Mouse (Mus musculus) brain, adult 2 months (tissue): Measurements from ENCODE around the gene Adat3.

ENCODE experiments used
- DNase-seq: peaks from one replicate; pipeline ENCODE4 v3.0.0; 2011; ENCODE audit warnings: low read depth, low spot score

Gene Adat3

GRCm38 (mm10) chr10:80602698-80603325 is at the start of gene Adat3, which contains the start of gene Scamp4:
Gene Adat3, plus strand, starts transcription at chr10:80602880.
Gene Scamp4, plus strand, starts transcription at chr10:80602872.
- DNase-seq = peak; percentile 98

DNA sequence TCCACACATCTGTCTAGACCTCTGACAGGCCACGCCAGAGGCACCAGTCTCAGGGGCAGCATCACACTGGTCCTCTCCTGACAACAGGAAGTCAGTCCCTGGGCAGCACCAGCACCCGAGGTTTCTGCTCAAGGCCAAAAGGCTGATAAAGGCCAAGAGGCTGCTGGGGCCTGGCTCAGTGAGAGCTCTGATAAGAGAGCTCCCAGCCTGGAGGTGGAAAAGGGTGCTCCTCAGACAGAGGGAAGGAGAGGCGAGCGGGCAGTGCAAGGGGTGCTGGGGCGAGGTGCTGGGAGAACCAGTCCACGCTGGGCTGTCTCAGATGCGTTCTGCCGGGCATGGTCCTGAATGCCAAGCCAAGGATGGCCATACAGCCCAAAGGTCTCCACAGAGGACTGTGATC is 49.1 kb upstream of the Adat3 start:
- no peak for DNase-seq

- DNase-seq = no peak
These were observed 48.7 kb upstream of the Adat3 start for GRCm38 (mm10) chr10:80553997-80554396.

- peak; percentile 70 for DNase-seq
These were observed 45.2 kb upstream of the Adat3 start for GRCm38 (mm10) chr10:80557346-80557965.

- DNase-seq = no peak
These were observed 43.2 kb upstream of the Adat3 start for GRCm38 (mm10) chr10:80559431-80559830.

- DNase-seq = no peak
These were observed 42.1 kb upstream of the Adat3 start for GRCm38 (mm10) chr10:80560621-80561020.

GRCm38 (mm10) chr10:80561116-80561944 is 41.4 kb upstream of the Adat3 start, which contains the start of gene Rexo1:
Gene Rexo1, minus strand, starts transcription at chr10:80561560.
- DNase-seq = peak; percentile 98

- DNase-seq = peak; percentile 93
These were observed 36.1 kb upstream of the Adat3 start for GRCm38 (mm10) chr10:80566375-80567092.

- no peak for DNase-seq
These were observed 33.8 kb upstream of the Adat3 start for GRCm38 (mm10) chr10:80568876-80569275.

- peak; percentile 50 for DNase-seq
These were observed 33.0 kb upstream of the Adat3 start for GRCm38 (mm10) chr10:80569664-80570066.

DNA sequence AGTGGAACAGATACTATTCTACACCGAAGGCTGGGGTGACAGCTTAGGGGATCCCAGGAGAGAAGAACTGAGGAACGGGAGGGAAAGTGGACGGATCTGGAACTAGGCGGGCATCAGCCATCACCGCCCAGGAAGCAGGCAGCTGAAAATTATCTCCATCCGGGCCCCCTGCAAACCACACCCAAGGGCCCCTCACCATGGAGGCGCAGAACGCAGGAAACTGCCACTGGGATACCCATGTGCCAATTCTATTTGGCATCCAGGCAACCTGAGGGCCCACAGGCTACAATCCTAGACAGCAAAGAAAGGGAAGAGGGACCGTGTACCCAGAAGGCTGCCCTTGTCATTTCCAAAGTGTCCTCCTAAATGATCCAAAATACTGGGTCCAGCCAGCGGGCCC is 32.3 kb upstream of the Adat3 start:
- DNase-seq = no peak

DNA sequence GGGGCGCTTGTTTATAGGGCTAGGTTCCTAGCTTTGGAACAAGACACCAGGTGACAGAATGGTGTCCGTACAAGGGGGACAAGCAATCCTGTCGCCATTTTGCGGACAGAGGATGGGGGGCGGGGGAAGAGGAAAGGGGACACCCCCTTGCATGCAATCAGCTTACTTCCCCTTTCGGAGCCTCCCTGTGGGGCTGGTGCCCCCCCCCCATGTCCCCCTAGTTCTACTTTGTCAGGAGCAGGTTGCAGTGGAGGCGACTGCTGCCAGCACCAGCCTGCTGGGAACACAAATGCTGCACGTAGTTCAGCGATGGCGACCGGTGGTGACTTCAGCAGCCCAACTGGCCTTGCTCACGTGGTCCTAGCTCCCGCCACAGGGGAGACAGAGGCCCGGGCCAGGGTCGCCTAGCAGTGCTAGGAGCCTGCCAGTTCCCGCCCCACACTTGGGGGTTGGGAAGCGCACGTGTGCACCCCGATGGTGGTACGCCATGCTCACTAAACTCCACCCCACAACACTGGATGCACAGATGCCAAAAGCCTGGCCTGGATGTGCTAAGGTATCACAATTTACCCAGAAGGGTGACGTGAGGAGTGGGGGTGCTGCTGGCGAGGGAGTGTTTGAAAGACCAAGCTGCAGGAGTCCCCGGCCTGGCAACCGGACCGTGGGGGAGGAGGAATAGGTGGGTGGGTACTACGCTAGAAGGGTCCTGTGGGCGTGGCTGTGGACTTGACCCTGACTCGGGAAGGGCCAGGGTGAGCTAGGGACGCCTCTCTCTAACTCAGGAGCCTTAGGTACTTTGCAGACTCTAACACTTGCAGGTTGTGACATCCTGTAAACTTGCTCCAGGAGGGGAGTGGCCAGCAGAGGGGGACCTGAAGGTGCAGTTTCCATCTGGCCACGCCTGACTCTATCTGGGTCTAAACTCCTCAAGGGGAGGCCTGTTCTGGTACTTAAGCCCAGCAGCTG is 31.5 kb upstream of the Adat3 start:
- DNase-seq = peak; percentile 52

DNA sequence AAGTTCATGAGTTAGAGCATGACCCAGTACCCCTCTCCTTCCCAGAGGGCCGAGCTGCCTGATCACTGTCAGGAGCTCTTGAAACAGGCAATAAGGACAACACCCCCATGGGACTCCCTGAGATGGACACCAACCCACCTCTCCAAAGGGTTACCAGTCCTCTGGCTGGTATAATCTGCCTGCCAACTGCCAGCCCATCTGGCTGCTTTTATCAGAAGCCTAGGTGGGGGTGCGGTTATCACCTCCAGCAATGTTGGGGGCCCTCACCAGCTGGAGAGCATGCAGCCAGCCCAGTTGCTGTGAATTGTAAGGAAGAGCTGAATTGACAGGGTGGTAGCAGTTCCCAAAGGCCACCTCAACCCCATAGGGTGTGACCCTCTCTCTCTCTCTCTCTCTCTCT is 30.2 kb upstream of the Adat3 start:
- DNase-seq = no peak

DNA sequence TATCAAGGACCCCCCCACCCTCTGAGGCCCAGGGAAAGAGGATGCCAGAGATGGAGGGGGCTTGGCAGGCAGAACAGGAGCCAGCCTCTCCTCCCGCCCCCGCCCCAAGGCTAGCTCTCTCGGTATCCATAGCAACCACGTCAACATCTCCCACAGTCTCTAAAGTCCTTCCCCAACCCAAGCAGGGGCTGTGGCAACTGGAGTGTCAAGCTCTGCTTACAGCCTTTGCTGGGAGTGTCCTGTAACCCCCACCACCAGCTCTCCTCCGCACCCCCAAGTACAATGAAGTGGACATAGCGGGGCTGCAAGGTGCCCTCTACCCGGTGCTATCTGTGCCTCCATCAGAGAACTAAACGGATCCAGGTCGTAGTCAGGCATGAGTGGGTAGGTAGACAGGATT is 28.7 kb upstream of the Adat3 start:
- peak; percentile 91 for DNase-seq

- peak; percentile 60 for DNase-seq
These were observed 27.8 kb upstream of the Adat3 start for GRCm38 (mm10) chr10:80574896-80575295.

DNA sequence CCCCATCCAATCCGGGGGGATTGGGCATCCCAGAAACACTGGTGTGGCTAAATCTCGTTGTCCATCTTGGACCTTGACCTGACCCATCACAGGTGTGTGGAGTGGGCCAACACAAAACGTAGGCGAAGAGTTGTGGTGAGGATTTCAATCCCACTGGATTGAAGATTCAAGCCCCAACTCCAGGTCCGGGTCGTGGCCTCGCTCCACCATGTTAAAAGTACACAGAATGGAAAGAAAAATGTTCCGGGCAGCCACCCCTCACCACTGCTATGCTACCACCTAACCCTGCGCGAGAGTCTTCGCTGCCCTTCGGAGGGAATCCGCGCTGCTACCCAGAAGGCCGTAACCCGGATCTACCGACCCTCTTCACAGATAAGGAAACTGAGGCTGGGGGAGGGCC is 26.8 kb upstream of the Adat3 start:
- no peak for DNase-seq

DNA sequence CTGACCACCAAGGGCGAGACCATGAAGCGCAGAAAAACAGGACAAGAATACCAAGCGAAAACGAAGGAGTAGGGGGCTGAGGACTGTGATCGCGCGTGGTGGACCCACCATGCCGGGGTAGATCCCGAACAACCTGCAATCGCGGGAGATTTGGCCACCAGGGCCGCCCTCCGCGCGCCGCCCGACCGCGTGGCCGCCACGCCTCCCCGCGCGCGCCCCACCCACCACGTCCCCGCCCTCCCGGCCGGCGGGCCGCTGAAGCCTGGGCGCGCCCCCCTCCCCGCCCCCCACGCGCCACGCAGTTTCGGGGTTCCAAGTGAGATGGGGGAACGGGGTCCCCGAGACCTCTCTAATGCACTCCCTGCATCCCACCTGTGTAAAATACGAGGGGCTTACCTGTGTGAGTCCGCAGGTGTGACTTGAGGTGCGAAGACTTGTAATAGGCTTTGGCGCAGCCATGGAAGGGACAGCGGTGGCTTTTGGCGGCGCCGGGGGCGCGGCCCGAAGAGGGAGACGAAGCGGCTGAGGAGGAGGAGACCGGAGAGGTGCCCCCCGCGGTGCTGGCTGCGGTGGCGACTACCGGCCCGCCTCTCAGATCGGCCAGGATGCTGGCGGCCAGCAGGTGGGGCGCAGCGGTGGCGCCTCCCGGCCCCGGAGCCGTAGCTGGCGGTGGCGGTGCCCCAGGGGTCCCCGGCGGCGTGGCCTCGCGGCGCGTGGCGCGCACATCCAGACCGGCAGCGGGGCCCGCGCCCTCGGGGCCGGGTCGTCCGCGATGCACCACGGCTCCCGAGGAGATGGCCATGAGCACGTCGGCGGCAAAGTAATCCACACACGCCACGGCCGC is 26.1 kb upstream of the Adat3 start:
- DNase-seq = no peak

DNA sequence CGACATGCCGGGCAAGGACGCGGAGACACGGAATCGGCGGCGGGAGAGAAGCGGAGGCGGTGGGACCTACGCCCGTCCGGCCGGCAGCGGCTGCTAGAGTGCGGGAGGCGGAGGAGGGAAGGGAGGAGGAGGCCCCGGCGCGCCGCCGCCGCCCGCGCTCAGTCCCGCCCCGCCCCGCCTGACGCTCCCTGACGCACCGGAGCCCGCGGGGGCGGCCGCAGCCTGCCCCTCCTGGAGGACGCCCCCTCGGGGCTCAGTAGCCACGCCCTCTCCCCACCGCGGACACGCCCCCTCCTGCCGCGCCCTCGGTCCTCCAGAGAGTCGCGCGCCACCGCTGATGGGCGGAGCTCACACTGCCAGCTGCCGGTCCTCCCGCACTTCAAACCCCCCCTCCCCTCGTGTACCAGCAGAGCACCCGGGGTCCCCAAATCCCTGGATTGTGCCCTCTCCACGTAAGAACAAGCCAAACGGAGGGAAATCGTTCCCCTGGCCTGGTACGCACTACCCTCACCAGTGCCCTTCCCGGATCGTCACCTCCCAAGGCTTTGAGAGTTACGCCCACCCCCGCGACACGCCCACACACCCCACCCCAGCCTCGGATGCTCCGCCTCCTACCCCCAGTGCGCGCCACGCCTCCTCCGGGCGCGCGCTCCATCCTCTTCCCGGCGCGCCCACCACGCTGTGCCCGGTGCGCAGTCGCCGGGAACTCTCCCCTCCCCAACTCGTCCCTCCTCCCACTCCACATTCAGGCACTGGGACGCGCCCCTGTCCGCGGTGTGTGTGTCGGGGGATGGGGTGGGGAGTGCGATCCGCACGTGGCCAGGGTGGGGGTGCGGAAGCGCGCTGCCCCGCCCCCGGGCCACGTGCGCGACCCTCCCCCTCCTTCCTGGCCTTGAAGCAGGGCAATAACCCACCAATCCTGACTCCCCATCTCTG is 25.2 kb upstream of the Adat3 start, which contains the start of gene Klf16:
Gene Klf16 (minus strand): TSS at position 127 of the 936 bp plus-strand sequence.
- DNase-seq = peak; percentile 96
